Mouse (Mus musculus) G1E-ER4 (cell line): ENCODE data around the gene 1500009C09Rik. TPM values are rescaled to one million over a fixed set of nuclear protein-coding genes. Genes with fewer than 3 reads are reported as not detected.

ENCODE experiments used
- GATA1 ChIP-seq: IDR thresholded peaks from one replicate; pipeline ENCODE4 v1.8.0; 2012; ENCODE audit warnings: low read length, inconsistent platforms
- polyA plus RNA-seq: library from polyadenylated mRNA; stranded (reverse); fragments of >175 nt; gene quantifications from 2 replicates; pipeline ENCODE4 v1.2.3, GENCODE M21; 2012

1500009C09Rik gene
- polyA plus RNA-seq, 1 experiment = not detected

- TF ChIP-seq GATA1 = no peak
Measured at GRCm38 (mm10) chr15:82268783-82269182, 16.6 kb downstream of the 1500009C09Rik start.

GRCm38 (mm10) chr15:82271201-82271600, 19.0 kb downstream of the 1500009C09Rik start:
- TF ChIP-seq GATA1 = no peak

DNA sequence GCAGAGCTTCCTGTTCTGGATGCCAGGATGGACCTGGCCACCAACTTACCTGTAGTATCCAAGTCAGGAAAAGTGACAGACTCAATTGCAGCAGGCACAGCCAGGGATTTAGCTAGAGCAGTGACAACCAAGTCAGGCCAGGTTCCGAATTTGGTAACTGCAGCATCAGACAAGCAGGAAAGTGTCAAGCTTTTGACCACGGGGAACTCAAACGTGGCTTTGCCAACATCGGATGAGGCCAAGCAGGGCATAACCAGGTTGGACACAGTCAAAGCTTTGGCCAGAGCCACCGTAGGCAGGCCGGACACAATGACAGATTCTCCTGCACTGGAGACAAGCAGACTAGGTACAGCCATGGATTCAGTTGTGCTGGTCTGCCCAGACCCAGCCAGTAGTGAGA, 20.1 kb downstream of the 1500009C09Rik start:
- no peak for TF ChIP-seq GATA1

DNA sequence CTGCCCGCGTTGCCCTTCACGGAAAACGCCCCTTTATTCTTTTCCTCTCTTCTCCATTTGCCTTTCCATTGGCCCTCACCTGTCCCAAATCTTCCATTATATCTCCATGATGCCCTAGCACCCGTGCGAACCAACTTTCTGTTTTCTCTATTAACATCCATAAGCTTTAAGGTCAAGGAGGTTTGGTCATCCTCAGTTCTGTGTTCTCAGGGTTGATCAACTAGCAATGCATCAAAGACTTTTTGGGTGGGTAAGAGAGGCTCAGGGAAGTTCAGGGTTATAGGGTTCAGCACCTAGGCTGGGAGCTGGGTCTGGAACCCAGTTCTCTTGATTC, 22.4 kb downstream of the 1500009C09Rik start, which contains the start of gene Sept3:
TSS of gene Sept3 (plus strand) at position 301 of the 334 bp plus-strand sequence.
- TF ChIP-seq GATA1 = no peak

GRCm38 (mm10) chr15:82274927-82275901, 23.0 kb downstream of the 1500009C09Rik start:
- TF ChIP-seq GATA1 = no peak

GRCm38 (mm10) chr15:82277591-82277990, 25.4 kb downstream of the 1500009C09Rik start:
- no peak for TF ChIP-seq GATA1

- no peak for TF ChIP-seq GATA1
Measured at GRCm38 (mm10) chr15:82280638-82281037, 28.4 kb downstream of the 1500009C09Rik start.

- TF ChIP-seq GATA1 = no peak
Measured at GRCm38 (mm10) chr15:82286157-82286556, 34.0 kb downstream of the 1500009C09Rik start.

GRCm38 (mm10) chr15:82290252-82290651, 38.1 kb downstream of the 1500009C09Rik start:
- TF ChIP-seq GATA1 = no peak

DNA sequence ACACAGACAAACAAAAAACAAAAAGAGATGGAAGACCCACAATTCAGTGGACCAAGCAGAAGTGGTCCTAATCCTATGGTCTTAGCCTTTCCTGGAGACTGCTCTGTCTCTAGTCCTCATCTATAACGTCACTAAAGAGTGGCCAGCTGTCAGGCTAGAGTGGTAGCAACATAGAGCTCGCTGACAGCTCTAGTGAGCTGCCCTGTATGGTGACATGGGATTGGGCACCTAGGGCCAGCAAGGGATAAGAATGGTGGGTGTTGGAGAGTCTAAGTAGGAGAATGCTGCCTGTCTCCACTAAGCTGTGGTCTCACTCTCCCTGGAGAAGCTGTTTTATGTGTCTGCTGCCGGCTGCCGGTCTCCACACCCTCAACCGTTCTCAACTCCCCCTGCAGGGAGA, 40.7 kb downstream of the 1500009C09Rik start:
- TF ChIP-seq GATA1 = no peak

DNA sequence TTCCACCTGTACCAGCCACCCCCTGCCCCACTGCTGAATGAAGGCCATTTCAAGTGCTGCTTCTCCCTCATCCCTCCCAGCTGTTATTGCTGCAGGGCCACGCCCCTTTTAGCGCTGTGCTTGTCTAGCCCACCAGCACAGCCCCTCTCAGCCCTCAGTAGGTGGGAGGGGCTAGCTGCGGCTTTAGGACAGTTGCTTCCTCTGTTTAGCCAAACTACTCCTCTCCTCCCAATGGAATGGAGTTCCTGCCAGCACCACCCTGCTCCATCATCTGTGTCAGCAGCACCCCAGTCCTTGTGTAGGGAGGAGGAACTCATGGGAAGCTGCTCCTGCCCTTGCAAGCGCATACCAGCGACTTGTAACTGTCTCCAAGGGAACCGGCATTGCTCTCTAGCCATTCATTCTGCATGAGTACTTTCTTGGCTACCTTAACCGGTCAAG, 41.1 kb downstream of the 1500009C09Rik start:
- no peak for TF ChIP-seq GATA1

DNA sequence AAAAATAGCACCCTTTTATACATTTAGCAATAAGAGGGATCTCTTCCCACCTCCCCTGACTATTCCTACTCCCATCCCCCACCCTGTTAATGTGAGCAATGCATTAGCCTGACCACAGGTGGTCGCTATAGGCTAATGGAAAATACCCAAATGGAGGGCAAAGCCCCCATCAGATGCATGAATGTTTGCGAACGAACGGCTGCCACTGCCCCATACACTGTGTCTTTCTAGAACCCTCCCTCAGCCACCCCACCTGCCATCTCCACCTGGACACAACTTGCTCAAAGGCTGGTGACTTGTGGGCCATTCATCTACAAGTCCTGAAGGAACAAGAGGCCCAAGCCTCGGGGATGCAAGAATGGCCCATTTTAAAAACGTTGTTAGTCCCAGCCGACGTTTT, 41.9 kb downstream of the 1500009C09Rik start:
- no peak for TF ChIP-seq GATA1

- TF ChIP-seq GATA1 = no peak
Measured at GRCm38 (mm10) chr15:82298764-82299561, 46.8 kb downstream of the 1500009C09Rik start, which contains the start of gene Wbp2nl. Wbp2nl (plus strand) TSS chr15:82298954.

- TF ChIP-seq GATA1 = no peak
Measured at GRCm38 (mm10) chr15:82307107-82307506, 54.9 kb downstream of the 1500009C09Rik start.

DNA sequence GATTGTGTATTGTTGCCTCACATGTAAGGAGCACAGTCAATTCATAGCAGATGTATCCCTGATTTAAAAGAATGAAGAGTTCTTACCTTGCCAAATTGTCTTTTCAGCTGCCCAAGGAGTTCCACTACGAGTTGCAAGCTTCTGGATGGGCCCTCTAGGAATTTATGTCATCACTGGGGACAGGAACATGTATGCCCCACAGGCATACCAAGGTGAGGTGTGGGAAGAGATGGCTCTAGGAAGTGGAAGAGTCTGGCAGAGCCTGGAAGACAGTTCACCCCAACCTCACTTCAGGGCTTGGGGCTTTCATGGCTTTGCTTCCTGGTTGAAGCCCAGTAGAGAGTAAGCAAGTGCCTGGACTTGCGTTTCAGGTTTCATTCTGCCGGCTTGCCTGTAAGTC, 56.2 kb downstream of the 1500009C09Rik start:
- TF ChIP-seq GATA1 = no peak

Other genes starting within 250 kb of the 1500009C09Rik start
- 45.7 and 65.4 TPM in 2 replicates for gene Desi1, start 218.5 kb upstream of the 1500009C09Rik start, polyA plus RNA-seq
- 25.8 and 229 TPM in 2 replicates for gene Snu13, start 204.8 kb upstream of the 1500009C09Rik start, polyA plus RNA-seq
- not detected in 2 replicates for gene 4930407I10Rik, start 193.2 kb upstream of the 1500009C09Rik start, polyA plus RNA-seq
- not detected in 2 replicates for gene Mei1, start 182.4 kb upstream of the 1500009C09Rik start, polyA plus RNA-seq
- gene Ccdc134, start 124.5 kb upstream of the 1500009C09Rik start, polyA plus RNA-seq = 3.7 and 11.2 TPM in 2 replicates
- 533 and 536 TPM in 2 replicates for gene Srebf2, start 105.2 kb upstream of the 1500009C09Rik start, polyA plus RNA-seq
- not detected in 2 replicates for gene Shisa8, start 39.6 kb upstream of the 1500009C09Rik start, polyA plus RNA-seq
- gene Tnfrsf13c, start 28.0 kb upstream of the 1500009C09Rik start, polyA plus RNA-seq = 0.81 and 1.5 TPM in 2 replicates
- 177 and 187 TPM in 2 replicates for gene Cenpm, start 7.6 kb upstream of the 1500009C09Rik start, polyA plus RNA-seq
- gene Sept3, start 22.5 kb downstream of the 1500009C09Rik start, polyA plus RNA-seq = not detected in 2 replicates
- not detected in 2 replicates for gene Wbp2nl, start 46.6 kb downstream of the 1500009C09Rik start, polyA plus RNA-seq
- gene Naga, start 86.5 kb downstream of the 1500009C09Rik start, polyA plus RNA-seq = 80.2 and 134 TPM in 2 replicates
- 14.1 and 19.9 TPM in 2 replicates for gene Pheta2, start 86.5 kb downstream of the 1500009C09Rik start, polyA plus RNA-seq
- gene Smdt1, start 86.6 kb downstream of the 1500009C09Rik start, polyA plus RNA-seq = 111 and 132 TPM in 2 replicates
- gene Ndufa6, start 101.9 kb downstream of the 1500009C09Rik start, polyA plus RNA-seq = 293 and 322 TPM in 2 replicates
- gene Cyp2d22, start 127.9 kb downstream of the 1500009C09Rik start, polyA plus RNA-seq = 0.10 TPM in 1 of 2 replicates, not detected in the other
- gene Cyp2d11, start 141.6 kb downstream of the 1500009C09Rik start, polyA plus RNA-seq = not detected in 2 replicates
- gene Cyp2d10, start 154.8 kb downstream of the 1500009C09Rik start, polyA plus RNA-seq = not detected in 2 replicates
- not detected in 2 replicates for gene Cyp2d9, start 181.0 kb downstream of the 1500009C09Rik start, polyA plus RNA-seq